Mouse (Mus musculus): Measurements from ENCODE around the gene Vwa1.

GRCm38 (mm10) chr4:155757011-155757410 is 17.5 kb downstream of the Vwa1 start:
- TF ChIP-seq CTCF (conservative IDR thresholded peaks at IDR 0.05; ENCODE audit: insufficient read depth, insufficient read length, low read depth, low read length) = no peak
- TF ChIP-seq POLR2A (IDR thresholded peaks at IDR 0.05; ENCODE audit: low read depth, low read length) = no peak
